Mouse (Mus musculus): Measurements from ENCODE around the gene Eid3.

Gene Eid3

GRCm38 (mm10) chr10:82910198-82910597 lies 43.8 kb downstream of the Eid3 start:
- DNase-seq (ENCODE audit: low read depth, low spot score) = no peak

DNA sequence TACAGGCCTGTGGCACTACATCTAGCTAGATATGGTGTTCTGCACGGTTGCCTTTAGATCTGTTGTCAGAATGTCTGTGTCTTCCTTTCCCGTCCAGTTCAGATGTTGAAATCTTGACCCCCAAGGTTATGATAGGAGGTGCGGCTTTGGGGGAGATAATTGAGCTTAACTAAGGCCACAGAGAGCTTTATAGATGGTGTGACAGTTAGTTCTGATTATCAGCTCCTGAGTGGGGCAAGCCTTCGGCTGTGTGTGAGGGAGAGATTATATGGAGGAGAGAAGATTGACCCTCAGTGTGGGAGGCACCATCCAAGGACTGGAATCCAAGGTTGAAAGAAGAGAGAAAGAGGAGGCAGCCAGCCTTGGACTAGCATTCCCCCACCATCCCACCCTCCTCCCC lies 46.8 kb downstream of the Eid3 start:
- no peak for DNase-seq (ENCODE audit: low read depth, low spot score)

DNA sequence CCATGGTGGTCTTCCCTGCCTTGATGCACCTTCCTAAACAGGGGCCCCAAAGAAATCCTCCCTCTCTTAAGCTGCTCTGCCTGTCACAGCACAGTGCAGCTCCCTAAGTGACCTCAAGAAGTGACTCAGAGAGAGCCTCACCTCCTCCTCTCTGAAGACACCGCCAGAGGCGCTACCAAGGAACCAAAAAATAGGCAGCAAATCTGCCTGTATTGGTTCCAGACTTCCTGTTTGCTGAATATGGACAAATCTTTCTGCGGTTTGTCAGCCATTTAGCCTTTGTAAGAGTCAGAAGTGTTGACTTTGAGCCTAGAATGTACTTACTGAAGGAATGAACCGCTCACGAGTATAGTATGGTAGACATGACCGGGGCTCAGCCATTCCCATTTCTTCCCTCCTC lies 47.3 kb downstream of the Eid3 start:
- DNase-seq (ENCODE audit: low read depth, low spot score) = no peak
